Mouse (Mus musculus) hindbrain, embryonic 11.5 days (tissue): ENCODE measurements around the gene Appbp2. TPM values are rescaled to one million over a fixed set of nuclear protein-coding genes. Genes with fewer than 3 reads are reported as not detected.

Source experiments
- ATAC-seq: fragments of 200-750 bp; cut with Nextera tagmentation; 2 replicates; pipeline ENCODE4 v1.8.0; 2017; ENCODE audit warnings: mild to moderate bottlenecking, moderate TSS enrichment, moderate library complexity; ENCODE audit not compliant: low FRiP score
- DNase-seq: peaks from one replicate; pipeline ENCODE4 v3.0.0-alpha.2; 2015; ENCODE audit warnings: low spot score
- H3K27ac ChIP-seq: fragments of 300-500 bp; sonication (generic); 2 replicates; pipeline ENCODE4 v1.5.1; 2014; ENCODE audit warnings: mild to moderate bottlenecking, low read depth, low read length
- H3K27me3 ChIP-seq: fragments of 300-500 bp; sonication (generic); 2 replicates; pipeline ENCODE4 v1.6.1; 2014; ENCODE audit warnings: mild to moderate bottlenecking, low read length, moderate library complexity, mixed read lengths; ENCODE audit not compliant: control insufficient read depth, insufficient read depth
- H3K36me3 ChIP-seq: fragments of 300-500 bp; sonication (generic); 2 replicates; pipeline ENCODE4 v1.6.1; 2014; ENCODE audit warnings: mild to moderate bottlenecking, low read length, moderate library complexity, mixed read lengths; ENCODE audit not compliant: control insufficient read depth, insufficient read depth
- H3K4me1 ChIP-seq: fragments of 300-500 bp; sonication (generic); replicated peaks from 2 replicates; pipeline ENCODE4 v1.6.1; 2014; ENCODE audit warnings: low read length, mixed read lengths; ENCODE audit not compliant: control insufficient read depth, insufficient read depth
- H3K4me2 ChIP-seq: fragments of 300-500 bp; sonication (generic); replicated peaks from 2 replicates; pipeline ENCODE4 v1.6.1; 2014; ENCODE audit warnings: mild to moderate bottlenecking, low read depth, low read length
- H3K4me3 ChIP-seq: fragments of 300-500 bp; sonication (generic); 2 replicates; pipeline ENCODE4 v1.5.1; 2014; ENCODE audit warnings: low read depth, low read length
- H3K9ac ChIP-seq: fragments of 300-500 bp; sonication (generic); 2 replicates; pipeline ENCODE4 v1.6.1; 2014; ENCODE audit warnings: low read depth, low read length
- H3K9me3 ChIP-seq: fragments of 300-500 bp; sonication (generic); 2 replicates; pipeline ENCODE4 v1.6.1; 2016; ENCODE audit warnings: low read length; ENCODE audit not compliant: control insufficient read depth
- WGBS: fragments of 180-500 bp; shearing (Covaris S2); extraction: QIAGEN DNeasy Blood & Tissue Kit; methylation state at CpG from one replicate; pipeline ENCODE4 v1.1.7; 2014; 5-methylcytosine and 5-hydroxymethylcytosine counted together
- polyA plus RNA-seq: library from polyadenylated mRNA; unstranded; fragments of >200 nt; fragmentation: Nextera tagmentation; extraction: Ambion mirVana; gene quantifications from 2 replicates; pipeline ENCODE4 v1.2.1, GENCODE M21; 2014

The Appbp2 gene
- polyA plus RNA-seq, 1 experiment from 2014 or later: 65.5 TPM

- Histone ChIP-seq H3K4me2 (no peak overlapping the region), H3K27ac (no peak overlapping the region), H3K9ac (no peak overlapping the region), H3K27me3 (no peaks in the 10 kb centered on the region), H3K4me3 (no peak overlapping the region), H3K9me3 (no peaks in the 10 kb centered on the region), H3K4me1 (no peaks in the 10 kb centered on the region), H3K36me3 (peaks cover 12% of the 10 kb centered on the region)
- 95% methylated on average over 2 of the region's 2 CpGs for WGBS
- no peak for DNase-seq
- ATAC-seq: no peak
Observed at GRCm38 (mm10) chr11:85213215-85213614, 21.7 kb downstream of the Appbp2 start.

- no peak overlapping the region for H3K9ac ChIP-seq
- no peaks in the 10 kb centered on the region for H3K4me1 ChIP-seq
- ATAC-seq (no peak), DNase-seq (no peak)
- no peak overlapping the region for H3K27ac ChIP-seq
- 95% methylated on average over 2 of the region's 2 CpGs for WGBS
- H3K4me3 ChIP-seq: no peak overlapping the region
- peaks cover 12% of the 10 kb centered on the region for H3K36me3 ChIP-seq
- no peaks in the 10 kb centered on the region for H3K27me3 ChIP-seq
- no peaks in the 10 kb centered on the region for H3K9me3 ChIP-seq
- H3K4me2 ChIP-seq: no peak overlapping the region
Observed at GRCm38 (mm10) chr11:85211151-85211550, 23.8 kb downstream of the Appbp2 start.

DNA sequence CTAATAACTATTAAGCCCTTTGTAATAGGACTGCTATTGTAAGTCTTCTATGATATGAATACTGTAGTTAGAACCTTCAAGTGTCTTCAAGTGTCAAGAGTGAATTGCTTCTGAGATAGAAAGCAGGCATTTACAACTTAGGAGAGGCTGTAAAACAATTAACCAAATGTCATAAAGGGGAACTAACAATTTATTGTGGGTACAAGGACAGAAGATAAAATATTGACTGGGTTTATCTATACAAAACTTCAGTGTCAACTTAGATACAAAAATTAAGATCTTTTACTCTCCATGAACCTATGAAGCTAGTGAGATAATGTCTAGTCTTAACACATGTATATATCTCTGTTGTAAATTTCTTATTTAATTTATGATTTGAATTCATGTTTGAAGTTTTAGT, 28.7 kb downstream of the Appbp2 start:
- Histone ChIP-seq H3K27ac (no peak overlapping the region), H3K9ac (no peak overlapping the region), H3K27me3 (no peaks in the 10 kb centered on the region), H3K4me2 (no peak overlapping the region), H3K9me3 (no peaks in the 10 kb centered on the region), H3K4me3 (no peak overlapping the region), H3K4me1 (no peaks in the 10 kb centered on the region), H3K36me3 (peaks cover 3% of the 10 kb centered on the region; the same call in 1 of the 2 replicates)
- ATAC-seq: no peak
- no peak for DNase-seq

DNA sequence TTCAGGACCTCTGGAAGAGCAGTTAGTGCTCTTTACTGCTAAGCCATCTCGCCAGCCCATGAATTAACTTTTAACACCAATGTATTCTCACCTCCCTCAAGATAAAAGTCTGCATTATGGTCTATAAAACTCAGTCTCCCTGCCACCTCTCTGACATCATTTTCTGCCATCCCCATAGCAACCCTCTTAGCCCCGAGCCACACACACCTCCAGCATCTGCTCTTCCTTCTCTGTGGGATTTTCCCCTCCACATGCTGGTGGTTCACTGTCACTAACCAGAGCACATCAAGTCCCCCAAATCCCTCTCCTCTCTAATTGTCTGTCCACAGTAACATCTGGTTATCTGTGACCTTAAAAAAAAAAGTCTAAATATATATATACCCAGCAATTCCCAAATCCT, 36.0 kb downstream of the Appbp2 start:
- 88% methylated on average over 2 of the region's 2 CpGs for WGBS
- Histone ChIP-seq H3K4me2 (no peak overlapping the region), H3K27me3 (no peaks in the 10 kb centered on the region)

DNA sequence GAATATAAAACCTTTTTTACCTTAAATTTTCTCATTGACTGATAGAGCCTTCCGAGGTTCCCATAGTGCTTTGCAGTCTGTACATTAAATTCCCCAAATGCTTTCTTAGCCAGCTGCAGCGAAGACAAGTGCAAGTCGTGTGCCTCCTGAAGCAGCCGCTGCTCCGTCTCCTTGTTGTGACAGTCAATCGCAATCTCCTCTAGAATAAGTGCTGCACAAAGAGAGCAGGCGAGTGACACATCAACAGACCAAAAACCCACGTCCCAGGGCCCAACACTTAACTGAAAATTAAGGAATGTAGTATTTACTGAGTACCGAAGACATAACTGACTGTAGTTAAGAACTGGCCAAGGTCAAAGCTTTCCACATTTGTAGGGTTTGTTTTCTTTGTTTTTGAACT, 38.9 kb downstream of the Appbp2 start:
- DNase-seq (no peak), ATAC-seq (no peak)
- H3K36me3 ChIP-seq: peaks cover 6% of the 10 kb centered on the region; the same call in 1 of the 2 replicates
- H3K9ac ChIP-seq: no peak overlapping the region
- H3K27me3 ChIP-seq: no peaks in the 10 kb centered on the region
- no peak overlapping the region for H3K4me2 ChIP-seq
- no peak overlapping the region for H3K4me3 ChIP-seq
- no peaks in the 10 kb centered on the region for H3K4me1 ChIP-seq
- H3K9me3 ChIP-seq: no peaks in the 10 kb centered on the region
- H3K27ac ChIP-seq: no peak overlapping the region
- WGBS: 94% methylated on average over 9 of the region's 9 CpGs

More for the DNA sequence above, 36.0 kb downstream of the Appbp2 start:
- ATAC-seq: no peak
- no peak for DNase-seq
- H3K27ac ChIP-seq: no peak overlapping the region
- H3K9ac ChIP-seq: no peak overlapping the region
- H3K4me1 ChIP-seq: no peaks in the 10 kb centered on the region
- no peaks in the 10 kb centered on the region for H3K9me3 ChIP-seq
- no peak overlapping the region for H3K4me3 ChIP-seq
- peaks cover 7% of the 10 kb centered on the region for H3K36me3 ChIP-seq

GRCm38 (mm10) chr11:85194206-85194605, 40.7 kb downstream of the Appbp2 start:
- Histone ChIP-seq H3K27ac (no peak overlapping the region), H3K27me3 (no peaks in the 10 kb centered on the region), H3K9ac (no peak overlapping the region), H3K4me1 (no peaks in the 10 kb centered on the region), H3K4me2 (no peak overlapping the region), H3K9me3 (no peaks in the 10 kb centered on the region), H3K4me3 (no peak overlapping the region), H3K36me3 (peaks cover 8% of the 10 kb centered on the region; the same call in 1 of the 2 replicates)
- DNase-seq (no peak), ATAC-seq (no peak)
- 94% methylated on average over 11 of the region's 11 CpGs for WGBS

DNA sequence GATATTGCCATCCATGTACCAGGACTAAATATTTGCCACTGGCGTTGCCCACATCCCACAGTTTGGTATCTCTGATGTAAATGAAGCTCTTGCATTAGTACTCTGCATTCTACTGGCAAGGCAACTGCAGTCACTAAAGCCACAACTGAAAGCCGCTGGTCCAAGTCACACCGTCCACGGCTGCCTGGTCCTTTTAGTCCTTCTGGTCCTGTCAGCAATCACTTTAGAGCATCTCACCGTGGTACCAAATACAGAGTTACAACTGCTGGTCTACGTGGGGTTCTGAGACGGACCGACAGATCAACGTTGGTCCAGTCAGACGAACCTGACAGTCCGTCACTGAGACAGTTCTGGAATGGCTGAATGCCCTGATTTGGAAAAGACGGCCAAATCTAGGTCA, 44.2 kb downstream of the Appbp2 start:
- Histone ChIP-seq H3K9ac (no peak overlapping the region), H3K36me3 (0 out of 2 replicates have a peak, but pooled peaks cover 5% of the 10 kb centered on the region)
- 96% methylated on average over 12 of the region's 12 CpGs for WGBS

GRCm38 (mm10) chr11:85189110-85189509, 45.8 kb downstream of the Appbp2 start:
- no peak overlapping the region for H3K27ac ChIP-seq
- 0 out of 2 replicates have a peak, but pooled peaks cover 5% of the 10 kb centered on the region for H3K36me3 ChIP-seq
- DNase-seq (no peak), ATAC-seq (no peak)
- H3K27me3 ChIP-seq: no peaks in the 10 kb centered on the region
- no peaks in the 10 kb centered on the region for H3K9me3 ChIP-seq
- 96% methylated on average over 4 of the region's 4 CpGs for WGBS
- H3K4me1 ChIP-seq: no peaks in the 10 kb centered on the region
- no peak overlapping the region for H3K9ac ChIP-seq
- no peak overlapping the region for H3K4me2 ChIP-seq
- no peak overlapping the region for H3K4me3 ChIP-seq

More for the DNA sequence above, 44.2 kb downstream of the Appbp2 start:
- DNase-seq (no peak), ATAC-seq (no peak)
- no peak overlapping the region for H3K4me2 ChIP-seq
- no peaks in the 10 kb centered on the region for H3K27me3 ChIP-seq
- H3K4me3 ChIP-seq: no peak overlapping the region
- H3K9me3 ChIP-seq: no peaks in the 10 kb centered on the region
- no peaks in the 10 kb centered on the region for H3K4me1 ChIP-seq
- no peak overlapping the region for H3K27ac ChIP-seq

GRCm38 (mm10) chr11:85184839-85185238, 50.1 kb downstream of the Appbp2 start:
- H3K27ac ChIP-seq: no peak overlapping the region

More at GRCm38 (mm10) chr11:85184839-85185238, 50.1 kb downstream of the Appbp2 start:
- WGBS: 90% methylated on average over 6 of the region's 6 CpGs
- Histone ChIP-seq H3K9me3 (no peaks in the 10 kb centered on the region), H3K4me2 (no peak overlapping the region), H3K4me1 (0 out of 2 replicates have a peak, but pooled peaks cover 2% of the 10 kb centered on the region), H3K9ac (no peak overlapping the region), H3K4me3 (no peak overlapping the region), H3K27me3 (no peaks in the 10 kb centered on the region), H3K36me3 (no peaks in the 10 kb centered on the region)
- ATAC-seq (no peak), DNase-seq (no peak)
